Mouse (Mus musculus) skeletal muscle tissue, adult 2 months (tissue): Measurements from ENCODE around the gene Tmem199.

Experiments used
- DNase-seq: peaks from one replicate; pipeline ENCODE4 v3.0.0-alpha.2; 2012; ENCODE audit warnings: low read depth, low spot score

Gene Tmem199

DNA sequence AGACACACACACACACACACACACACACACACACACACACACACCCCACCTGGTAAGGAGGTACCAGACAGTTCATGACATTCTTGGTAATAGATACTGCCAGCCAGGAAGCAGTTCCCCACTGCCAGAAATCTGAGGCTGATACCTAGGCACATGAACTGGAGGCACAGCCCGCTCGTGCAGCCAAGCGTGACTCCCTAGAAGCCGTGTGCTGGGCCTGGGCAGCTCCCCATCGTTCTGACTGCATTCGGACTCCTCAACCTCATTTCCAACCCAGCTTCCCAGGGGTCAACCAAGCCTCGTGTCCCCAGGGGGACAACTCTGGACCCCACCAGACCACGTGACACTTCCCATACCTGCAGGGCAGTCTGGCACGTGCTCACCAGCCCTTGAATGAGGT lies 16.7 kb upstream of the Tmem199 start:
- DNase-seq = no peak

- DNase-seq = no peak
Measured at GRCm38 (mm10) chr11:78524838-78525237, 12.9 kb upstream of the Tmem199 start.

DNA sequence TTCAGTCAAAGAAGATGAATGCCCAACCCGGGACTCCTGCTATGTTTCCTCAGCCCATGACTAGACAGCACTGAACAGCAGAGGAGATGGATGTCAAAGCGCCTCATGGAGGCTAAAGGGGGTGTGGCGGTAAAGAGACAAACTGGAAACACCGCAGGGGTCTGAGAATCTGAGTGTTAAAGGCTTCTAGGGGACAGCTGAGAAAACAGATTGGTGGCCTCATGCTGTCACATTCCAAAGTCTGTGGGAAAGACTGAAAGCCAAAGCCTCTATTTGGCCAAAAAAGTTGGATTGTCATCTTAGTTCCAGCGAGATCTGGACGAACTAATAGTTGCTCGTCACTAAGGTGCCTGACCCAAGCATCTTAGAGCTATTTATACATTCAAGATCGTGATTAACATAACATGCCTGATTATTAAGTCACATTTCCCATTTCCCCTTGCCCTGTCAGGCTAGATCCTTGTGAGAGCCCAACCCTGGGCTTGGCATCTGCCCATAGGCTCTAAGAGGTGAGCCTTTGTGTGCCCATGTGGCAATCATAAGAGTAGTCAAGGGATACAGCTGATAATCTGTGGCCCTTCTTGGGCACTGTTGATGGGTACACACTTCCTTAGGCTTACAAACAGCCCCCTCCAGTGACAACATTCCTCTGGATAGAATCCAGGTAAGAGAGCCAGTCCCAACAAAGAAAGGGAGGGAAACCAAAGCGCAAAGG lies 11.4 kb upstream of the Tmem199 start:
- DNase-seq = no peak

DNA sequence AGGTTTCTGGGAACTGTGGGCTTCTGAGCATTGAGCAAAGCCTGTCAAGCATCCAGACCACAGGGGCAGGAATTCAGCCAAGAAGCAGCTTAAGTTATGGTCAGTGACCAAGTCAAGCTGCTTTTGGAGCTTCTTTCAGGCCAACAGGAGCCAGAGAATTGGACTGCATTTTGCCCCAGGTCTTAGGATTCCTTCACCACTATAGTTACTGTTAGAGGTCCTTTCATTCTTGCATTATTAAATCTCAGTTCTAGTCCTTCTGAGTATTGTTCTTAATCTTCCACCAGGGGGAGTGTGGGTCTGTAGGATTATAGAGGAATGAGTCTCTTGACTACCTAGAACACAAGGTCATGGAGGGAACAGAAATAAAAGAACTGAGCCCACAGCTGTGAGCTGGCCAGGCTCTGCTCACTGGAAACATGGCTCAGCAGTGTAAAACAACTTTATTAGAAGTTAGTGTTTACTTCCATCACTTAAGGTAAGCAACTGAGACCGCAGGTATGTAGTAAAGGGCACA lies 10.6 kb upstream of the Tmem199 start:
- no peak for DNase-seq

- peak; percentile 47 for DNase-seq
Measured at GRCm38 (mm10) chr11:78521880-78522279, 9.9 kb upstream of the Tmem199 start.

DNA sequence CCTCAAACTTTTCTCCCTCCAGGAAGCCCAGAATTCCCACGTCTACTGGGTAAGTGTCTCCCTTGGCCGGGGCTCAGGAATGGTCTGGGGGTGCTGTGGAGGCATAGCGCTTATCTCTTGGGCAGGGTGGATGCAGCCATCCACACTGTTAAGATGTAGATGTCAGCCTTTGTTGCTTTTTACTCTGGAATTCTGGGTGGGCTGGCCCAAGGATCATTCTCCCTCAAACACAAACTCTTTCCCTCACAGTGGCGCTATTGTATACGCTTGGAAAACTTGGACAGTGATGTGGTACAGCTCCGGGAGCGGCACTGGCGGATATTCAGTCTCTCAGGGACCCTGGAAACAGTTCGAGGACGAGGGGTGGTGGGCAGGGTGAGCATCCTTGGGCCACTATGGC lies 7.0 kb upstream of the Tmem199 start:
- DNase-seq = no peak

GRCm38 (mm10) chr11:78515549-78516325 lies 3.8 kb upstream of the Tmem199 start:
- DNase-seq = no peak

GRCm38 (mm10) chr11:78513106-78513790 lies 1.3 kb upstream of the Tmem199 start:
- DNase-seq = no peak

GRCm38 (mm10) chr11:78509148-78509547 lies 2.8 kb downstream of the Tmem199 start:
- DNase-seq = no peak

DNA sequence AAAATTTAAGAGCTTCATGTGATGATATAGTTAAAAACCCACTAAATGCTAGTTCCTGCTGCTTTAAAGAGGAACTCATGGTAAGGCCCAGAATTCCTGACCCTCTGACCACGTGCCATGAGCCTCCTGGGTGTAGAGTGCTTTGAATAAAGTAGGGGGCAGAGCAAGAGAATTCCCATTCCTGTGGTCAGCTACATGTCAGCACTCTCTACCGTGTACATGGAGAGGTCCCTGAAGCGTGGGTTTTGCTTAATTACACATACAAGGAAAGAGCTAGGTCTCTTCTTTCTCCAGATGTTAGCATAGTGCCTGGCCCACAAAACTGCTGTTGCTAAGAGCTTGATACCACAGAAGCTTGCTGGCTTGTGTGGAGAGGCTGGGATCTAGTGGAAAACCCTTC lies 6.5 kb downstream of the Tmem199 start:
- no peak for DNase-seq

DNA sequence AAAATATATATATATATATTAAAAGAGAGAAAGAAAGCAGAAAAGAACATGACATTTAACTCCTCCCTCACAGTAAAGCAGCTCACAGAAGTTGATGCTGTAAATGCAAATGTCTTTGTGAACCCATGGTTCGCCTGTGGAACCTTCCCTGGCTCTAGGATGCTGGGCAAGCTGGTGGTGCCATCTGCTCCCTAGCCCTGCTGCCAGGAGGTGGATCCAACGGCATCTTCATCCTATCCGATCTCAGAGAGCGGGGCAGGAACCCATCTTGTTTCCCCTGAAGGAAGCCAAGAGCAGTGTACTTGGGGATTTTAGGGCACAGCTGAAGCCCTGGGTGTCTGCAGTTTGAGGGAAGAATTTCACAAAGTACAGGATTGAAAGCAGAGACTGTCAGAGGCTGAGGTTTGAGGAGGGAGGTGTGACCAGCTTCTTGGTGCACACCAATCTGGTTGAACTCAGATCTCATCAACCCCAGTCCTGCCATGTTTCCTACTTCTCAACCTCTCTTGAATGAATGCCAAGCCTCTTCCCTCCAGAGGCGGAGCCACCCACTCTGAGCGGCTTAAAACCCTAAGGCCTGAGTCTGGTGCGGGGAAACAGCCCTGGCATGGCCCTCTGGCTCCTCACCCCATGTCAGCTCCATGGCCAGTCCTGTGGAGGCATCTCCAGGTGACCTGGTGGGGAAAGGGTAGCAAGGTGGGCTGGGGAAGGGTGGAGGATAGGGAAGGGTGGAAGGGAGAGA lies 8.9 kb downstream of the Tmem199 start, which contains the start of gene Sebox:
Sebox (plus strand) TSS at position 539 of the 742 bp plus-strand sequence.
- no peak for DNase-seq

DNA sequence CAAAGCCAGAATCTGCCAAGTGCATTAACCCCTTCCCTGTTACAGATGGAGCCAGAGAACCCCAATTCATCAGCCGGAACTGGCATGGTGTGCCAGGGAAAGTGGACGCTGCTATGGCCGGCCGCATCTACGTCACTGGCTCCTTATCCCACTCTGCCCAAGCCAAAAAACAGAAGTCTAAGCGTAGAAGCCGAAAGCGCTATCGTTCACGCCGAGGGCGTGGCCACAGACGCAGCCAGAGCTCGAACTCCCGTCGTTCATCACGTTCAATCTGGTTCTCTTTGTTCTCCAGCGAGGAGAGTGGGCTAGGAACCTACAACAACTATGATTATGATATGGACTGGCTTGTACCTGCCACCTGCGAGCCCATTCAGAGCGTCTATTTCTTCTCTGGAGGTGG lies 10.4 kb downstream of the Tmem199 start:
- no peak for DNase-seq

- no peak for DNase-seq
Measured at GRCm38 (mm10) chr11:78500623-78501202, 11.3 kb downstream of the Tmem199 start.

DNA sequence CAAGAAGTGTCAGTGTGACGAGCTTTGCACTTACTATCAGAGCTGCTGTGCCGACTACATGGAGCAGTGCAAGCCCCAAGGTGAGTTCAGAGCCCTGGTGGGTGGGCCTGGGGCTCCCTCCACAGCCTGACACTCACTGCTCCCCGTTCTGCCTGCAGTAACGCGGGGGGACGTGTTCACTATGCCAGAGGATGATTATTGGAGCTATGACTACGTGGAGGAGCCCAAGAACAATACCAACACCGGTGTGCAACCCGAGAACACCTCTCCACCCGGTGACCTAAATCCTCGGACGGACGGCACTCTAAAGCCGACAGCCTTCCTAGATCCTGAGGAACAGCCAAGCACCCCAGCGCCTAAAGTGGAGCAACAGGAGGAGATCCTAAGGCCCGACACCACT lies 12.4 kb downstream of the Tmem199 start:
- DNase-seq = no peak

- peak; percentile 73 for DNase-seq
Measured at GRCm38 (mm10) chr11:78499004-78499403, 13.0 kb downstream of the Tmem199 start, which contains the start of gene Vtn. Vtn (plus strand) TSS chr11:78499091.

DNA sequence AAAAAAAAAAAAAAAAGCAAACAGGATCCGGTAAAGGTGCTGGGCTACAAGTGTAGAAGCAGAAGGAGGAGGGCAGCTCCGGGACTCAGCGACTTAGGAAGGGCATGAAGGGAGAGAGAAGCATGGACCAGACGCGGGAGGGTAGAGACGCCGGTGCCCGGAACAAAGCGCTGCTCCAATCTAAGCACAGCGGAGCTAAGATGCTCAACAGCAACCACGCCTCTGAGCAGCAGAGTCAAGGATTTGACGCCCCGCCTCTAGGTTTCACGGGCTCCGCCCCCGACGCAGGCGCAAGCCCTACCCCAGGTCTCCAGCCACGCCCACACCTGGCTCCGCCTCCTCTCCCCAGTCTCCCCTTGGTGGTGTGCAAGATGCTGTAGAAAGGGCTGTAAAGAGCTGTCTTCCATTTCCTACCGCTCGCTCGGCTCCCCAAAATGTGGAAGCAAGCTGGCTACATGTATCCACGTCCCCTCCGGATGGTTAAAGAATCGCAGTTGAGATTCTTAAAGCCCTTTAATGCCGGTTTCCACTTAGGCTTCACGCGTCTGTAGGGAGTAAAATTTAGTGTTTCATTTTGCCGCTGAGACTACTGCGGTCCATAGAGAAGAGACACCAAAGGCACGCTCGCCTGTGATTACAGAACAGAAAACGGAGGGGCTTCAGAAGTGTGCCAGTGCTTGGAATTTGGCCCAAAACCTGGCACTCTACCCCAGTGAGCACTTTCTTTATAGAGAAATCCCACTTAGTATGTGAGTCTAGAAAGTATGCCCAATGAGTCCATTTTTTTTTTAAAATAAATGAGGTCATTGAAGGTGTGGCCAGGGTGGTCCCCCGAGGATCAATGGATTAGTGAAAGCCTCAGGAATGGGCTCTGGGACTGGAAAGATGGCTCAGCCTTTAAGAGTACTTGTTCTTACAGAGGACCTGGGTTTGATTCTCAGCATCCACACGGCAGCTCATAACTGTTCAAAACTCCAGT lies 14.1 kb downstream of the Tmem199 start, which contains the start of gene Sarm1:
Sarm1 (minus strand) TSS at position 211 of the 979 bp plus-strand sequence.
- DNase-seq = peak; percentile 81

DNA sequence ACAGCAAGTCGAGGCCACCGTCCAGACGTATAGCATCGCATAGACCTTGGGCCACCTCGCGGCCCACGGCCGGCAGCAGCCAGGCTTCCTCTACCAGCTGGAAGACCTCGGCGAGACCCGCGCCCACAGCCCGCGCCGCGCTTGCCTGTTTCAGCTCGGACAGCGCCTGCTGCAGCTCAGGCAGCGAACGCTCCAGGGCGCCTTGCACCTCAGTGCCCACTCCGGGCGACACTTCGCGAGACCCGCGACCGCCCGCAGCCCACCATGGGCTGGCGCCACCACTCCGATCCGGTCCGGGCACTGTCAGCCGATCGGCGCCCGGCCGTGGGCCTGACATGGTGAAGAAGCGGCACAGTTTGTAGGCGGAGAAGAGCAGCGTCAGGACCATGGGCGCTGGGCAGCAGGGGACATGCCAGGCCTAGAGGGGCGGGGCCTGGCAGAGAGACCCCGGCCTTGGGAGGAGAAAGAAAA lies 14.9 kb downstream of the Tmem199 start:
- no peak for DNase-seq

GRCm38 (mm10) chr11:78495904-78496303 lies 16.1 kb downstream of the Tmem199 start:
- no peak for DNase-seq

DNA sequence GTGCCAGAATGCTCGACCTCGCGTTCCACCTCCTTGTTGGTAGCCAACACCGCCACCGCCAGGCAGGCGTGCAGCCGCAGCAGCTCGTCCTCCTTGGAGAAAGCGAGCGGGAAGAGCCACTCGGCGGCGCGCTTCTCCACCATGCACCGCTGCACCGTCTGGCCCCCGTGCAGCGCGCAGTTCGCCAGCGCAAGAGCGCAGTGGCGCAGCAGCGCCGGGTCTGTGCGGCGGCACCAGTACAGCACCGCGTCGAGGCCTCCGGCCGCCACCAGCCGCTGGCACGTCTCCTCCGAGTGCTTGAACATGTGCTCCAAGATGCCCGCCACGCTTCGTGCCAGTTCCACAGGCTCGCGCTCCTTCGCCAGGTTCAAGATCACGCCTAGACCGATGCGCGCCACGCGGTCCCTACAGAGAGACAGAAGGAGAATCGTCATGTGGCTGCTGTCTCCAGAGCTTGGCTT lies 21.2 kb downstream of the Tmem199 start:
- no peak for DNase-seq
